Mouse (Mus musculus) G1E (cell line): ENCODE data around the gene Cib4.

Experiments used
- CTCF ChIP-seq: IDR thresholded peaks from 2 replicates; pipeline ENCODE4 v1.5.1; 2012; ENCODE audit warnings: low read depth, low read length, inconsistent platforms, mixed read lengths
- GATA1 ChIP-seq: IDR thresholded peaks from 2 replicates; pipeline ENCODE4 v1.6.1; 2012; ENCODE audit warnings: borderline replicate concordance, low read length, inconsistent platforms, mixed read lengths
- TAL1 ChIP-seq: conservative IDR thresholded peaks from 2 replicates; pipeline ENCODE4 v1.6.1; 2012; ENCODE audit warnings: low read depth, low read length, inconsistent platforms, mixed read lengths

DNA sequence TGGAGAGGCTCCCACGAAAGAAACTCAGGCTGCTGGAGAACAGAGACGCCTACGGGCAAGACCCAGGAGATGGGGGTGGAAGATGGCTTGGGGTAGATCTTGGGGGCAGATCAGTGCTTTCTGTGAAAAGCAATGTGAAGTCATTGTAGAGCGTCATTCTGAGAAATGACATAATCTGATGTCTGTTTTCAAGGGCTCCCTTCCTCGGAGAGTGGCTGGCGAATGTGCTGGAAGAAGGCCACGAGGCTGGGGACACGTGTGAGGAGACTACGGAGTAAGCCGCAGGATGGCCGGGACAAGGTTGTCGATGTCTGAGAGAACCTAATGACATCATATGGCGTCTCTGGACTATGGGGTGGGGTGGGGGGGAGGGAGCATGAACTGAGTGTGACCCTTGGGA lies 8.3 kb upstream of the Cib4 start:
- no peak for TF ChIP-seq CTCF
- TF ChIP-seq TAL1: no peak
- no peak for TF ChIP-seq GATA1
